Mouse (Mus musculus) ovary, adult 2 months (tissue): ENCODE results near the gene Pkp4. TPM values are rescaled to one million over a fixed set of nuclear protein-coding genes. Genes with fewer than 3 reads are reported as not detected.

Experiments used
- polyA plus RNA-seq: library from polyadenylated mRNA; depleted of rRNA; stranded (reverse); fragments of >200 nt; gene quantifications from 2 replicates; pipeline ENCODE4 v1.2.3, GENCODE M21; 2012; rRNA removed

The Pkp4 gene
- 77.5 and 100 TPM in 2 replicates for polyA plus RNA-seq

GRCm38 (mm10) chr2:59160605-59160963 is at the start of gene Pkp4, which contains the start of gene Ccdc148:
TSS of gene Pkp4 (plus strand) at chr2:59160850.
TSS of gene Ccdc148 (minus strand) at chr2:59160683.

Other genes starting within 250 kb of the Pkp4 start
- 0.05 and 0.08 TPM in 2 replicates for gene Ccdc148, start 167 bp upstream of the Pkp4 start, polyA plus RNA-seq